Mouse (Mus musculus): ENCODE data around the gene Pkmyt1.

Pkmyt1 gene

GRCm38 (mm10) chr17:23725999-23726757 lies at the start of gene Pkmyt1:
Gene Pkmyt1, plus strand, starts transcription at chr17:23726336.
- CTCF ChIA-PET = interaction anchor here in 3 of 4 experiments (0.5 to 2.8 kb wide), 12 partner anchors 20 to 123 kb away, joined by 3 to 14 read pairs (median 3); partner anchors contain the start of genes Prss32 (in 3 of the 3) and Prss41 (in 3 of the 3)
- POLR2A ChIA-PET = interaction anchor here (0.6 to 16.9 kb wide), 42 partner anchors 8 to 185 kb away, joined by 3 to 197 read pairs (median 4); partner anchors contain the start of genes Paqr4 (in 3 of the 4), Kremen2 (in 1 of the 4), Prss32 (in 1 of the 4) and Prss41 (in 1 of the 4)

DNA sequence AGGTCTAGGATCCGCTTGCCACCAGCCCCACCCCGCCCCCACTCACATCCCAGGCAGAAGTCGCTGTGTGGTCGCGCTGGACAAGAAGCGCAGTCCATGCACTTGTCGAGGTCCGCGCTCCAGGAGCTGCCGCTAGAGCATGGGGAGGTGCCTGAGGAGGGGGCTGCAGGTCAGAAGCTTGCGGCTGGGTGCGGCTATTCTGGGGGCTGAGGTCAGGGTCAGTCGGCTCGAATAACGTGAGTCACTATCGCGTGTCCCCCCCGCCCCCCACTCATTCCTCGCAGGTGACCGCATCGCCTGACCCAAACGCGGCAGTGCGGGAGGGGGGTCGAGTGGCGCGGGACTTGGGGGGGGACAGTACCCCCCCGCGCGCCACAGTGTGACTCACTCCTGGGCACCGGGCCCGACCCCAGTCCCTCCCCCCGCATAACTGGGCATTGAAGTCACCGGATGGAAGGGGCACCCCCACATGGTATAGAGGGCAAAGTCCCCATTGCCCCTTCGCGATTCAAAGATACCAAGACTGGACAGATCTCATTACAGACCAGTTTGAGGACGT lies 49.6 kb upstream of the Pkmyt1 start:
- CTCF ChIA-PET = interaction anchor here (0.5 to 3.1 kb wide), 12 partner anchors 12 to 1372 kb away, joined by 3 to 12 read pairs (median 3); partner anchors contain the start of gene Abca3 (in 1 of the 4)
- POLR2A ChIA-PET = interaction anchor here in 3 of 4 experiments (0.9 to 2.2 kb wide), 12 partner anchors 9 to 126 kb away, joined by 3 to 9 read pairs (median 4); partner anchors contain the start of gene Zfp13 (in 1 of the 3)

DNA sequence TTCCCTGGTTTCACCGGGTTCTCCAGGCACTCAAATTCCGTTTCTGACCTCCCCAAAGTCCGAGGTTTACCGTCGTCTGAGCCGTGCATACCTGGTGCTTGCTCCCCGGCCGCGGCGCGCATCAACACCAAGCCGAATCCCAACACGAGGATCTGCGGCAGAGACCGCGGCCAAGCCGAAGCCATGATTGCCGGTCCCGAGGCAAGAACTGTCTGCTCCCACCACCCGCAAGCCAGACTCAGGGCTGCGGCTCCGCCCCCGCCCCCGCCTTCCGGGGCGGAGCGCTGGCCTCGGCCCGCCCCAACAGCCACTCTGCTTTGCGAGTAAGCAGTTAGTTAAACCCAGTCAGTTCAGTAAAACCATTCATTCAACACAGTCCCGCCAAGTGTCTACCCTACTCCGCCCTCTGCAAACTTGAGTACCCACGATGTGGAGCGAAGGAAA lies 48.9 kb upstream of the Pkmyt1 start, which contains the start of gene Tnfrsf12a:
TSS of gene Tnfrsf12a (minus strand) at position 233 of the 444 bp plus-strand sequence.
- POLR2A ChIA-PET = interaction anchor here in 3 of 4 experiments (1.1 to 1.6 kb wide), 4 partner anchors 9 to 48 kb away, joined by 3 to 5 read pairs (median 4); no protein-coding TSS in a partner anchor
- CTCF ChIA-PET = interaction anchor here in 1 of 4 experiments (0.6 kb wide), 1 partner anchor 33 kb away, joined by 3 read pairs; no protein-coding TSS in a partner anchor

- POLR2A ChIA-PET = interaction anchor here (0.7 to 2.2 kb wide), 13 partner anchors 11 to 572 kb away, joined by 3 to 13 read pairs (median 3); partner anchors contain the start of gene Ccnf (in 1 of the 4)
- CTCF ChIA-PET = interaction anchor here in 2 of 4 experiments (1.1 to 1.7 kb wide), 4 partner anchors 15 to 27 kb away, joined by 3 to 6 read pairs (median 4); no protein-coding TSS in a partner anchor
Measured at GRCm38 (mm10) chr17:23679127-23679835, 46.9 kb upstream of the Pkmyt1 start, which contains the start of gene Cldn6. Gene Cldn6, plus strand, starts transcription at chr17:23679249.

- POLR2A ChIA-PET = interaction anchor here in 3 of 4 experiments (0.5 to 2.2 kb wide), 17 partner anchors 12 to 79 kb away, joined by 3 to 13 read pairs (median 3); no protein-coding TSS in a partner anchor
Measured at GRCm38 (mm10) chr17:23680336-23680735, 45.8 kb upstream of the Pkmyt1 start.

GRCm38 (mm10) chr17:23681086-23681485 lies 45.0 kb upstream of the Pkmyt1 start:
- CTCF ChIA-PET = no interaction called here
- POLR2A ChIA-PET = interaction anchor here in 3 of 4 experiments (0.9 to 5.3 kb wide), 7 partner anchors 13 to 78 kb away, joined by 3 to 70 read pairs (median 4); no protein-coding TSS in a partner anchor

More at GRCm38 (mm10) chr17:23680336-23680735, 45.8 kb upstream of the Pkmyt1 start:
- CTCF ChIA-PET = interaction anchor here in 2 of 4 experiments (0.7 to 1.7 kb wide), 5 partner anchors 20 to 66 kb away, joined by 3 to 6 read pairs (median 4); partner anchors contain the start of gene Mmp25 (in 1 of the 2)

- CTCF ChIA-PET = interaction anchor here in 3 of 4 experiments (0.9 to 1.4 kb wide), 6 partner anchors 14 to 78 kb away, joined by 3 to 7 read pairs (median 4); no protein-coding TSS in a partner anchor
Measured at GRCm38 (mm10) chr17:23682092-23682491, 44.0 kb upstream of the Pkmyt1 start.

DNA sequence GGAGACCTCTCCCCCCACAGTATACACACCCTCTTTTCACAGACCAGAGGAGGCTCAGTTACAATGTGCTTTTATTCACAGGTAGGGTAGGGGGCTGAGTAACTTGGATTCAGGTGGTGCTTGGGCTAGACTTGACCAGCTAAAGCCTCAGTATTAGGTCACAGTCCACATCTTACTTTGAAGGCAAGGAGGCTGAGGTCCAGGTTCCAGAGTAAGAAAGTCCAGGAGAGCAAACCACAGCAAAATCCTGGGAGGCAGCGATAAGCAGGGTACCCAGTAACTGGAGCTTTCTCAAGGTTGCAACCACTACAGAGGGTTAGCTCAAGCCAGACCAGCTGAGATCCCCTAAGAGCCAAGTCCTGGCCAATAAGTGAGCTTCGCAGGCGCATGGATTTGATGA lies 43.6 kb upstream of the Pkmyt1 start:
- ChIA-PET CTCF (interaction anchor here in 3 of 4 experiments (0.9 to 3.9 kb wide), 7 partner anchors 15 to 79 kb away, joined by 3 to 15 read pairs (median 5); no protein-coding TSS in a partner anchor), POLR2A (interaction anchor here in 3 of 4 experiments (0.5 to 5.3 kb wide), 14 partner anchors 8 to 120 kb away, joined by 3 to 70 read pairs (median 4); partner anchors contain the start of gene Pkmyt1 (in 1 of the 3))

More at GRCm38 (mm10) chr17:23682092-23682491, 44.0 kb upstream of the Pkmyt1 start:
- POLR2A ChIA-PET = interaction anchor here in 3 of 4 experiments (0.6 to 5.3 kb wide), 16 partner anchors 8 to 121 kb away, joined by 3 to 70 read pairs (median 4); partner anchors contain the start of gene Pkmyt1 (in 1 of the 3)

GRCm38 (mm10) chr17:23683226-23683625 lies 42.9 kb upstream of the Pkmyt1 start:
- POLR2A ChIA-PET = interaction anchor here in 3 of 4 experiments (0.5 to 5.3 kb wide), 16 partner anchors 9 to 120 kb away, joined by 3 to 70 read pairs (median 4); partner anchors contain the start of gene Pkmyt1 (in 1 of the 3)

DNA sequence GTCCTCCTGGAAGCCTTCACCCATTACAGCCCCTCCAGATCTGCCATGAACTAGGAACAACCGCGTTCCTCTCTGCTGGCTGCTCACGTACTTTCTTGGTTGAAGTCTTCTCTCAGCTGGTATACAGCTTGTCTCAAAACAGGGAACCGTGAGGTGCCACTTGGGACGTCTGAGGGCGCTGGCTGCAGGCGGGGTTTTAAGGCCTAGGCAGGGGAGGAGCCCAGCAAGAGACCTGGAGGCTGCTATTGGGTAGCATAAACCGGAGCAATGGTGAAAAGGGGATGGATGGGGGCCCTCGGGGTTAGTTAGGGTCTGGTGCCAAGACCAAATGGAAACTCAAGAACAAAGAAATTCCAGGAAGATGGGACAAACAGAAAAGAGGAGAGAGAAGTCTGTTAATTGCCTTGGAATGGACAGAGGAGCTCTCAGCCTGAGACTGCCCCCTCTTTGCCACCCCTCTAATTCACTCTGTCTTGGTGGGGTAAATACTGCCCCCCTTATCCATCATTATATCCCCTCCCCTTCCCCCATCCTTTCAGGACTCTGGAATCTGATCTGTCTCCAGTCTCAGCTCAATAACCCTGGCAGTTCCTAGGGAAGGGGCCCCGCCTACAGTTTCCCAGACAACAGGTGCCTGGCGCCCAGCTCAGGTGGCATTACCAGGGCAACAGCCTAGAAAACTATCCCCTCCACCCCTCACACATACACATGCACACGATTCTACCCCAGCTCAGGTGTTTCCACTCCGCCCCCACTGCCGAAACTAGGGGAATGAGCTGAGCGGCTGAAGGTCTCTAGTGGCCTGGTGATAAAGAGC lies 42.1 kb upstream of the Pkmyt1 start, which contains the start of gene Cldn9:
TSS of gene Cldn9 (minus strand) at position 171 of the 817 bp plus-strand sequence.
- POLR2A ChIA-PET = interaction anchor here (0.7 to 5.3 kb wide), 23 partner anchors 8 to 112 kb away, joined by 3 to 70 read pairs (median 4); partner anchors contain the start of genes Mmp25 (in 1 of the 4), Thoc6 (in 1 of the 4) and Zscan10 (in 1 of the 4)
- CTCF ChIA-PET = interaction anchor here (0.6 to 3.9 kb wide), 16 partner anchors 10 to 484 kb away, joined by 3 to 15 read pairs (median 3); partner anchors contain the start of genes Bicdl2 (in 1 of the 4), Elob (in 1 of the 4), Prss32 (in 1 of the 4) and Prss41 (in 1 of the 4)

More at GRCm38 (mm10) chr17:23683226-23683625, 42.9 kb upstream of the Pkmyt1 start:
- CTCF ChIA-PET = interaction anchor here in 3 of 4 experiments (0.7 to 3.9 kb wide), 10 partner anchors 11 to 161 kb away, joined by 3 to 15 read pairs (median 4); partner anchors contain the start of genes Prss32 (in 1 of the 3) and Prss41 (in 1 of the 3)

GRCm38 (mm10) chr17:23694491-23694890 lies 31.6 kb upstream of the Pkmyt1 start:
- ChIA-PET CTCF (interaction anchor here in 1 of 4 experiments (1.1 to 1.4 kb wide), 2 partner anchors 11 to 12 kb away, joined by 3 to 7 read pairs; no protein-coding TSS in a partner anchor), POLR2A (interaction anchor here in 2 of 4 experiments (1.2 to 2.4 kb wide), 7 partner anchors 10 to 49 kb away, joined by 3 to 9 read pairs (median 4); partner anchors contain the start of genes Cldn9 (in 2 of the 2) and Pkmyt1 (in 1 of the 2))

GRCm38 (mm10) chr17:23695801-23696200 lies 30.3 kb upstream of the Pkmyt1 start:
- POLR2A ChIA-PET = interaction anchor here in 3 of 4 experiments (0.7 to 5.9 kb wide), 10 partner anchors 10 to 90 kb away, joined by 3 to 70 read pairs (median 6); partner anchors contain the start of genes Cldn9 (in 2 of the 3), Cldn6 (in 1 of the 3), Paqr4 (in 1 of the 3) and Pkmyt1 (in 1 of the 3)
- CTCF ChIA-PET = interaction anchor here in 2 of 4 experiments (0.5 to 2.2 kb wide), 5 partner anchors 10 to 347 kb away, joined by 3 to 17 read pairs (median 4); no protein-coding TSS in a partner anchor

- POLR2A ChIA-PET = interaction anchor here in 3 of 4 experiments (0.6 to 5.9 kb wide), 46 partner anchors 9 to 552 kb away, joined by 3 to 70 read pairs (median 4); partner anchors contain the start of genes Cldn9 (in 3 of the 3), Zscan10 (in 2 of the 3), 1520401A03Rik (in 1 of the 3) and Ccnf (in 1 of the 3)
- CTCF ChIA-PET = interaction anchor here (0.5 to 3.2 kb wide), 45 partner anchors 11 to 152 kb away, joined by 3 to 25 read pairs (median 5); partner anchors contain the start of genes Cldn9 (in 2 of the 4), 1520401A03Rik (in 1 of the 4), Bicdl2 (in 1 of the 4) and Cldn6 (in 1 of the 4)
Measured at GRCm38 (mm10) chr17:23699131-23700077, 26.7 kb upstream of the Pkmyt1 start.

DNA sequence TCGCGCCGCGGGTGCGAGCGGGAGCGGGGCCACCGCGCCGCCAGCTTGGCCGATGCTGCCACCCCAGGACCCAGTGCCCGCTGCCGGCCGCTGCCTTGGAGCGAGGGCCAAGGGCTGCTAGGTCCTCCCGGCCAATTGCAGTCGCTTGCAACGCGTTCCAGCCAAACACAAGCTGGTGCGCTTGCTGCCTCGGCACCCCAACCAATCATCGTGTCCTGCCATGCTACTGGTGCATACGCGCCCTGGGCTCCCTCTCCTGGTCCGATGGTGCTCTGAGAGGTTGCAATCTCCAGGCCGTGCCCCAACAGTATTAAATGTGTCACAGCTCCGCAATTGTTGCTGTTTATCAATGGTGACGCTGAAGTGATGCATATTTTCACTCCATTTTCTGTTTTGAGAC lies 26.1 kb upstream of the Pkmyt1 start:
- CTCF ChIA-PET = interaction anchor here (0.6 to 3.2 kb wide), 49 partner anchors 10 to 294 kb away, joined by 3 to 25 read pairs (median 5); partner anchors contain the start of genes Cldn9 (in 2 of the 4), 1520401A03Rik (in 1 of the 4), Bicdl2 (in 1 of the 4) and Cldn6 (in 1 of the 4)
- POLR2A ChIA-PET = interaction anchor here (0.6 to 5.9 kb wide), 53 partner anchors 8 to 551 kb away, joined by 3 to 70 read pairs (median 4); partner anchors contain the start of genes Cldn9 (in 3 of the 4), Cldn6 (in 2 of the 4), Zscan10 (in 2 of the 4) and Ccnf (in 1 of the 4)

Data from embryonic stem cell, embryonic (primary cell).